Comparison of ENCODE assay signal across 8 mouse cellular contexts in genomic region chr5:92277437-92278394, GRCm38 (mm10). TPM values are rescaled to one million over a fixed set of nuclear protein-coding genes. Genes with fewer than 3 reads are reported as not detected.
DNase-seq lines count a peak whose midpoint lies in the region; ATAC-seq and TF ChIP-seq lines count a peak whose summit lies in the region.

Naaa (minus strand) TSS chr5:92278170.

- no peaks in the 10 kb centered on the region for H3K9me3 ChIP-seq in ES-E14 (ENCODE audit: control insufficient read depth, insufficient read depth, low read depth, low read length)
- H3K9me3 ChIP-seq in forebrain, embryonic 15.5 days: no peaks in the 10 kb centered on the region

- H3K4me2 ChIP-seq in forebrain, embryonic 15.5 days (replicated peaks): peak within 1 kb of the TSS; percentile 98

- peak; percentile 63 for DNase-seq in ES-E14 (ENCODE audit: low read depth, low spot score)
- peak; percentile 88 for DNase-seq in cerebellum, adult 11-12 months
- DNase-seq in heart, postnatal 25 days (ENCODE audit: low spot score): peak; percentile 83
- DNase-seq in layer of hippocampus, adult 18-20 months (ENCODE audit: low spot score in 2 of 2): peak; percentile 77 to 89
- DNase-seq in lung, adult 2 months: peak; percentile 86
- peak; percentile 77 for DNase-seq in thymus, adult 18-20 months

- no peaks in the 10 kb centered on the region for H3K27me3 ChIP-seq in forebrain, embryonic 15.5 days

- WGBS in forebrain, embryonic 15.5 days: 3% methylated on average over 54 of the region's 54 CpGs
- 2% methylated on average over 54 of the region's 54 CpGs for WGBS in lung, adult 2 months

- peaks cover 0 to 10% of the 10 kb centered on the region in 2 experiments; a peak in 2 of 4 replicates for H3K4me1 ChIP-seq in ES-E14 (ENCODE audit: control insufficient read depth in 2 of 2, insufficient read depth in 2 of 2, low read length in 2 of 2, poor library complexity in 1 of 2)
- peaks cover 6% of the 10 kb centered on the region; the same call in 1 of the 2 replicates for H3K4me1 ChIP-seq in forebrain, embryonic 15.5 days
- H3K4me1 ChIP-seq in lung, adult 2 months (ENCODE audit: control insufficient read depth, insufficient read depth, low read length): peaks cover 2% of the 10 kb centered on the region; the same call in 1 of the 2 replicates

- H3K4me3 ChIP-seq in ES-E14 (ENCODE audit: insufficient read depth in 1 of 2, low read depth in 1 of 2, low read length in 2 of 2, poor library complexity in 1 of 2, severe bottlenecking in 1 of 2): peak within 1 kb of the TSS; percentile 69 to 92
- peak within 1 kb of the TSS; percentile 74 for H3K4me3 ChIP-seq in forebrain, embryonic 15.5 days
- H3K4me3 ChIP-seq in lung, adult 2 months (replicated peaks; ENCODE audit: extremely low read depth, low read depth, low read length): peak within 1 kb of the TSS; percentile 86

- no peaks in the 10 kb centered on the region; the same call in 1 of the 2 replicates for H3K36me3 ChIP-seq in ES-E14 (ENCODE audit: control insufficient read depth, insufficient read depth, low read length, poor library complexity, severe bottlenecking)
- H3K36me3 ChIP-seq in forebrain, embryonic 15.5 days: no peaks in the 10 kb centered on the region

- in situ Hi-C loops in ES-E14 (cut with MboI; ENCODE audit: low sequenced_read_pairs in 2 of 2, unreplicated experiment in 2 of 2): no loop called here

- H3K9ac ChIP-seq in ES-E14 (ENCODE audit: insufficient read depth, low read depth, low read length, poor library complexity, severe bottlenecking): peak within 1 kb of the TSS; percentile 68
- peak within 1 kb of the TSS; percentile 55 for H3K9ac ChIP-seq in forebrain, embryonic 15.5 days (replicated peaks)

- peak; percentile 80; the same call in 1 of the 2 replicates for TF ChIP-seq POLR2A in lung, adult 2 months (IDR thresholded peaks at IDR 0.05; ENCODE audit: borderline replicate concordance, extremely low read depth, low read depth, low read length)

- no peak within 1 kb of the TSS for H3K27ac ChIP-seq in ES-E14 (ENCODE audit: insufficient read depth, low read depth, low read length, poor library complexity, severe bottlenecking)
- no peak within 1 kb of the TSS for H3K27ac ChIP-seq in forebrain, embryonic 15.5 days (replicated peaks)

- peak; percentile 90 for ATAC-seq in forebrain, embryonic 15.5 days (replicated peaks)
- ATAC-seq in neutrophil, adult 5-6 weeks (ENCODE audit: extremely low read depth, insufficient number of reproducible peaks, low FRiP score, poor library complexity, severe bottlenecking): peak; percentile 85

- intact Hi-C loops in heart, postnatal 25 days (cut with DNase I): no loop called here

- peak; percentile 26; the same call in 1 of the 2 replicates for TF ChIP-seq CTCF in lung, adult 2 months (IDR thresholded peaks at IDR 0.05; ENCODE audit: insufficient read depth, low read length)

TF ChIP-seq in ES-E14, 5 proteins besides CTCF, POLR2A, EP300 and RAD21:
- TF ChIP-seq ZNF384 (IDR thresholded peaks at IDR 0.05; ENCODE audit: low read depth, low read length) (no peak), CHD2 (IDR thresholded peaks at IDR 0.05; ENCODE audit: low read depth, low read length) (no peak), ZC3H11A (IDR thresholded peaks at IDR 0.05; ENCODE audit: borderline replicate concordance, low read depth, low read length) (no peak), MAFK (IDR thresholded peaks at IDR 0.05; ENCODE audit: insufficient read depth, low read depth, low read length) (no peak), HCFC1 (IDR thresholded peaks at IDR 0.05; ENCODE audit: borderline replicate concordance, insufficient read depth, low read length) (no peak)
TF ChIP-seq in ES-E14: peak in this region for 0.

RNA-seq across cellular contexts. Expression of gene Naaa, which starts in this region (rescaled TPM):
- 9.8 and 13.4 TPM in 2 replicates for total RNA-seq in ES-E14 (2012; rRNA removed)
- polyA plus RNA-seq in forebrain, embryonic 15.5 days (2015; fragmentation: Nextera tagmentation; extraction: Ambion mirVana): 7.6 and 11.5 TPM in 2 replicates
- 10 to 100 TPM; 12.6 to 12.9 TPM for total RNA-seq in heart, postnatal 25 days (2021)
- total RNA-seq in layer of hippocampus, adult 18-20 months (2021): 10 to 100 TPM; 50.4 to 52.2 TPM
- 81.2 and 91.1 TPM in 2 replicates for polyA plus RNA-seq in lung, adult 2 months (2012; rRNA removed)
- total RNA-seq in neutrophil, adult 5-6 weeks (2017): 42.5 and 43.8 TPM in 2 replicates
